Comparison of ENCODE assay signal across 20 mouse cellular contexts in genomic region chr13:38966922-38967448, GRCm38 (mm10). TPM values are rescaled to one million over a fixed set of nuclear protein-coding genes. Genes with fewer than 3 reads are reported as not detected.
A peak's percentile ranks its signal among the peaks of the same experiment; 100 is the strongest.
DNase-seq lines count a peak whose midpoint lies in the region; ATAC-seq and TF ChIP-seq lines count a peak whose summit lies in the region.
"Had no signal": no experiment of that assay in that cellular context is flagged by ENCODE, and none has a peak within 500 bp of the region (broad histone marks: within the 10 kb centered on the region; RNA-seq: fewer than 3 reads in every experiment).

No protein-coding gene starts in this region.

- TF ChIP-seq EP300 in CH12.LX (IDR thresholded peaks at IDR 0.05; ENCODE audit: low read length): no peak
- TF ChIP-seq EP300 in MEL (IDR thresholded peaks at IDR 0.05; ENCODE audit: low read depth in 1 of 2, low read length in 2 of 2): no peak

- no peak overlapping the region for H3K4me2 ChIP-seq in kidney, embryonic 14.5 days (replicated peaks; ENCODE audit: low read depth, low read length)
- no peak overlapping the region for H3K4me2 ChIP-seq in CH12.LX (ENCODE audit: insufficient read depth, low read depth, poor library complexity, severe bottlenecking)
- H3K4me2 ChIP-seq: forebrain, embryonic 15.5 days; hindbrain, embryonic 12.5 days; limb, embryonic 12.5 days; midbrain, embryonic 12.5 days had no signal

- intact Hi-C loops in heart, postnatal 10 days (cut with DNase I): no loop called here

- no peak for TF ChIP-seq POLR2A in CH12.LX (IDR thresholded peaks at IDR 0.05; ENCODE audit: low read depth, low read length)
- TF ChIP-seq POLR2A in MEL (IDR thresholded peaks at IDR 0.05; ENCODE audit: control insufficient read depth in 1 of 2, insufficient read depth in 1 of 2, low read depth in 1 of 2, low read length in 2 of 2, poor library complexity in 1 of 2): no peak

- no peak overlapping the region for H3K9ac ChIP-seq in kidney, embryonic 14.5 days (ENCODE audit: low read depth, low read length)
- H3K9ac ChIP-seq in CH12.LX (ENCODE audit: insufficient read depth, low read depth) (no peak overlapping the region), MEL (ENCODE audit: control insufficient read depth, low read depth, low read length, poor library complexity, severe bottlenecking) (no peak overlapping the region)
- H3K9ac ChIP-seq: forebrain, embryonic 15.5 days; hindbrain, embryonic 12.5 days; limb, embryonic 12.5 days; midbrain, embryonic 12.5 days had no signal

- H3K4me1 ChIP-seq in kidney, embryonic 14.5 days (ENCODE audit: control insufficient read depth, insufficient read depth, low read length): no peaks in the 10 kb centered on the region
- peaks cover 0 to 9% of the 10 kb centered on the region in 2 experiments; a peak in 2 of 4 replicates for H3K4me1 ChIP-seq in CH12.LX (ENCODE audit: control insufficient read depth in 1 of 2, insufficient read depth in 2 of 2)
- peaks cover 6 to 7% of the 10 kb centered on the region in 2 experiments for H3K4me1 ChIP-seq in MEL (ENCODE audit: control insufficient read depth in 1 of 2, insufficient read depth in 2 of 2, low read length in 2 of 2)
- H3K4me1 ChIP-seq in forebrain, embryonic 10.5 days: no peaks in the 10 kb centered on the region
- H3K4me1 ChIP-seq: forebrain, embryonic 15.5 days; hindbrain, embryonic 12.5 days; limb, embryonic 12.5 days; midbrain, embryonic 12.5 days had no signal

- peak; percentile 43; the same call in 1 of the 2 replicates for ATAC-seq in kidney, embryonic 14.5 days (ENCODE audit: low FRiP score, low TSS enrichment)
- ATAC-seq in megakaryocyte progenitor cell, adult 5-6 weeks (replicated peaks; ENCODE audit: poor library complexity): peak; percentile 46
- ATAC-seq: forebrain, embryonic 15.5 days had no signal

- no peaks in the 10 kb centered on the region for H3K9me3 ChIP-seq in kidney, embryonic 14.5 days (ENCODE audit: control insufficient read depth, low read length)
- H3K9me3 ChIP-seq in CH12.LX (replicated peaks; ENCODE audit: low read length) (no peaks in the 10 kb centered on the region), MEL (replicated peaks; ENCODE audit: insufficient read depth, low read length) (no peaks in the 10 kb centered on the region)
- H3K9me3 ChIP-seq in forebrain, embryonic 10.5 days: no peaks in the 10 kb centered on the region
- H3K9me3 ChIP-seq: forebrain, embryonic 15.5 days; hindbrain, embryonic 12.5 days; midbrain, embryonic 12.5 days had no signal

- TF ChIP-seq CTCF in CH12.LX (conservative IDR thresholded peaks at IDR 0.05 in 1 of 2, IDR thresholded peaks at IDR 0.05 in 1 of 2; ENCODE audit: low read depth in 2 of 2, low read length in 2 of 2) (peak; percentile 8 to 40; a peak in 1 of 4 replicates), MEL (IDR thresholded peaks at IDR 0.05 in 2 of 3, conservative IDR thresholded peaks at IDR 0.05 in 1 of 3; ENCODE audit: control insufficient read depth in 1 of 3, insufficient read depth in 1 of 3, low read depth in 2 of 3, low read length in 3 of 3, poor library complexity in 1 of 3, severe bottlenecking in 1 of 3) (peak in 2 of 3 experiments; percentile 19 to 33; a peak in 3 of 6 replicates)

- TF ChIP-seq RAD21 in CH12.LX (IDR thresholded peaks at IDR 0.05; ENCODE audit: low read depth, low read length) (no peak), MEL (IDR thresholded peaks at IDR 0.05; ENCODE audit: low read depth, low read length) (no peak)

- H3K79me2 ChIP-seq in CH12.LX (replicated peaks; ENCODE audit: control insufficient read depth, extremely low read depth, insufficient read depth, poor library complexity, severe bottlenecking) (no peaks in the 10 kb centered on the region), MEL (ENCODE audit: control insufficient read depth, insufficient read depth, low read length, poor library complexity) (no peaks in the 10 kb centered on the region)

- WGBS in kidney, embryonic 14.5 days: 95% methylated on average over 2 of the region's 2 CpGs
- WGBS in forebrain, embryonic 10.5 days: 93% methylated on average over 2 of the region's 2 CpGs

- dilution Hi-C loops in CH12.LX (cut with MboI; ENCODE audit: extremely low pct_ligation_motif_present, extremely low pct_unique_long_range_greater_than_20kb, low sequenced_read_pairs): no loop called here

- no peak overlapping the region for H3K4me3 ChIP-seq in kidney, embryonic 14.5 days (ENCODE audit: low read length)
- H3K4me3 ChIP-seq in CH12.LX (replicated peaks in 1 of 3; ENCODE audit: low read depth in 2 of 3, low read length in 2 of 3, poor library complexity in 1 of 3) (no peak overlapping the region), MEL (ENCODE audit: control insufficient read depth in 1 of 2, insufficient read depth in 1 of 2, low read depth in 2 of 2, low read length in 2 of 2) (no peak overlapping the region)
- no peak overlapping the region for H3K4me3 ChIP-seq in forebrain, embryonic 10.5 days
- H3K4me3 ChIP-seq: erythroblast, embryonic 14.5 days; forebrain, embryonic 15.5 days; hindbrain, embryonic 12.5 days; left cerebral cortex, adult 2 months; limb, embryonic 12.5 days; midbrain, embryonic 12.5 days had no signal

- no peak overlapping the region for H3K27ac ChIP-seq in kidney, embryonic 14.5 days (ENCODE audit: low read depth, low read length)
- H3K27ac ChIP-seq in CH12.LX (ENCODE audit: insufficient read depth, low read depth) (no peak overlapping the region), MEL (ENCODE audit: control insufficient read depth, low read depth, low read length) (no peak overlapping the region)
- H3K27ac ChIP-seq in forebrain, embryonic 10.5 days: no peak overlapping the region
- H3K27ac ChIP-seq: forebrain, embryonic 15.5 days; hindbrain, embryonic 12.5 days; left cerebral cortex, adult 2 months; limb, embryonic 12.5 days; midbrain, embryonic 12.5 days had no signal

- in situ Hi-C loops in CH12.LX (cut with MboI; ENCODE audit: low pct_ligation_motif_present, low pct_unique_long_range_greater_than_20kb, low sequenced_read_pairs): no loop called here

- H3K36me3 ChIP-seq in kidney, embryonic 14.5 days (ENCODE audit: control insufficient read depth, insufficient read depth, low read length): no peaks in the 10 kb centered on the region
- H3K36me3 ChIP-seq in CH12.LX (replicated peaks in 1 of 2; ENCODE audit: control insufficient read depth in 1 of 2, insufficient read depth in 1 of 2, low read length in 1 of 2) (peaks cover 0 to 22% of the 10 kb centered on the region in 2 experiments), MEL (ENCODE audit: control insufficient read depth in 1 of 2, insufficient read depth in 2 of 2, low read length in 2 of 2) (peaks cover 0 to 4% of the 10 kb centered on the region in 2 experiments; a peak in 2 of 4 replicates)
- no peaks in the 10 kb centered on the region for H3K36me3 ChIP-seq in forebrain, embryonic 10.5 days (replicated peaks)
- H3K36me3 ChIP-seq: forebrain, embryonic 15.5 days; hindbrain, embryonic 12.5 days; limb, embryonic 12.5 days; midbrain, embryonic 12.5 days had no signal

- no peak for DNase-seq in kidney, adult 9 months
- DNase-seq in CH12.LX (ENCODE audit: extremely low read depth): no peak
- peak; percentile 14 for DNase-seq in MEL (ENCODE audit: low read depth, low spot score)
- DNase-seq in forebrain, embryonic 10.5 days (ENCODE audit: extremely low spot score, low spot score): no peak
- DNase-seq in heart, postnatal 10 days: no peak
- DNase-seq: cerebellum, adult 8-10 months; gastrocnemius, postnatal 25 days; kidney, adult 8-10 months; kidney, postnatal 36 days; lung, adult 18-20 months; lung, postnatal 36 days; right cerebral cortex, postnatal 4 days had no signal

- no peaks in the 10 kb centered on the region for H3K27me3 ChIP-seq in kidney, embryonic 14.5 days (ENCODE audit: control insufficient read depth, insufficient read depth, low read length)
- no peaks in the 10 kb centered on the region for H3K27me3 ChIP-seq in CH12.LX (replicated peaks)
- no peaks in the 10 kb centered on the region for H3K27me3 ChIP-seq in MEL (ENCODE audit: control insufficient read depth in 1 of 2, insufficient read depth in 2 of 2, low read length in 2 of 2)
- H3K27me3 ChIP-seq in forebrain, embryonic 10.5 days (ENCODE audit: poor library complexity, severe bottlenecking): no peaks in the 10 kb centered on the region
- H3K27me3 ChIP-seq: forebrain, embryonic 15.5 days; hindbrain, embryonic 12.5 days; limb, embryonic 12.5 days; midbrain, embryonic 12.5 days had no signal

TF ChIP-seq in CH12.LX, 34 proteins besides CTCF, POLR2A, EP300 and RAD21 (continues in another document):
- no peak for TF ChIP-seq ZNF384 (IDR thresholded peaks at IDR 0.05; ENCODE audit: low read depth, low read length)
- TF ChIP-seq MEF2A (IDR thresholded peaks at IDR 0.05; ENCODE audit: borderline replicate concordance, low read depth, low read length): no peak
- no peak for TF ChIP-seq UBTF (IDR thresholded peaks at IDR 0.05; ENCODE audit: low read depth, low read length)
- no peak for TF ChIP-seq JUN (IDR thresholded peaks at IDR 0.05; ENCODE audit: insufficient read depth, low read depth, low read length)
- TF ChIP-seq PAX5 (IDR thresholded peaks at IDR 0.05; ENCODE audit: low read length): no peak
- TF ChIP-seq CHD1 (IDR thresholded peaks at IDR 0.05; ENCODE audit: low read depth, low read length): no peak
- TF ChIP-seq RCOR1 (conservative IDR thresholded peaks at IDR 0.05; ENCODE audit: low read depth, low read length): no peak

TF ChIP-seq in MEL, 35 proteins besides CTCF, POLR2A, EP300 and RAD21:
- TF ChIP-seq POLR2AphosphoS5 (IDR thresholded peaks at IDR 0.05; ENCODE audit: borderline replicate concordance, low read depth, low read length) (no peak), HCFC1 (IDR thresholded peaks at IDR 0.05; ENCODE audit: low read depth, low read length) (no peak), UBTF (IDR thresholded peaks at IDR 0.05; ENCODE audit: borderline replicate concordance, insufficient read depth, low read depth, low read length) (no peak), POLR2AphosphoS2 (IDR thresholded peaks at IDR 0.05; ENCODE audit: low read length) (no peak), GABPA (IDR thresholded peaks at IDR 0.05; ENCODE audit: low read depth, low read length) (no peak)

RNA-seq across cellular contexts. Expression of gene Slc35b3, which starts 6.3 kb away (rescaled TPM):
- polyA plus RNA-seq in kidney, embryonic 14.5 days (2014; fragmentation: Nextera tagmentation; extraction: Ambion mirVana): 43.2 and 50.4 TPM in 2 replicates
- total RNA-seq in CH12.LX (2012; rRNA removed) (23.8 and 24.9 TPM in 2 replicates), CH12.LX (2014; rRNA removed) (32.4 and 35.5 TPM in 2 replicates), MEL (2012; rRNA removed) (12.0 and 12.4 TPM in 2 replicates)
- polyA plus RNA-seq in CH12.LX (2012; ENCODE audit: insufficient read length, low read depth) (21.6 and 22.6 TPM in 2 replicates), MEL (2012; ENCODE audit: insufficient read depth in 1 of 2, insufficient read length in 2 of 2, low read depth in 1 of 2, low replicate concordance in 2 of 2, missing spikeins in 1 of 2) (10 to 100 TPM in 1 of 2 experiments, not detected in 1; 16.2 TPM)
- 22.0 and 29.3 TPM in 2 replicates for total RNA-seq in megakaryocyte progenitor cell, adult 5-6 weeks (2015)
- 16.1 and 17.8 TPM in 2 replicates for total RNA-seq in megakaryocyte progenitor cell, adult 5-6 weeks (2017)
- 23.6 and 27.3 TPM in 2 replicates for polyA plus RNA-seq in forebrain, embryonic 10.5 days (2016; fragmentation: Nextera tagmentation; extraction: Ambion mirVana)
- 1 to 10 TPM; 8.0 to 8.7 TPM for total RNA-seq in heart, postnatal 10 days (2021)
